Mouse (Mus musculus) spleen, postnatal 4 days (tissue): ENCODE data around the gene Slamf9.

ENCODE experiments used
- DNase-seq, 2 experiments: peaks; one replicate each; pipeline ENCODE4 v3.0.0; 2022; ENCODE audit warnings: low spot score in 2 of 2

The Slamf9 gene

GRCm38 (mm10) chr1:172513525-172514212, 38.5 kb downstream of the Slamf9 start:
- peak; percentile 62 to 79 for DNase-seq

DNA sequence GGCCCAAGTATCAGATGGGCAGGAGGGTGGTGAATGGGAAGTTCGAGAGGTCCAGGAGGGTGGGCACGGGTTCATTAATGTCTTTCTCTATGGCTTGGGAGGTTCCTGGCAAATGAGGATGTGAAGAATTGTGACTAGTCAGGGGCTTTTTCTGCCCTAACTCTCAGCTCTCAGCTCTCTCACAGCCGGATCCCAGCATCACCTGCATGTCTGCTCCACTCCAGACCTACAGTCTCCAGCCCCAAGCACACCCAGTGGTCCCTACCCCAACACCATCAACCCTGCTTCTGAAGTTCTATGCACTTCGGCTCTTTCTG, 39.0 kb downstream of the Slamf9 start:
- no peak for DNase-seq

GRCm38 (mm10) chr1:172514551-172515268, 39.6 kb downstream of the Slamf9 start:
- no peak for DNase-seq

GRCm38 (mm10) chr1:172515396-172515795, 40.2 kb downstream of the Slamf9 start:
- no peak for DNase-seq

DNA sequence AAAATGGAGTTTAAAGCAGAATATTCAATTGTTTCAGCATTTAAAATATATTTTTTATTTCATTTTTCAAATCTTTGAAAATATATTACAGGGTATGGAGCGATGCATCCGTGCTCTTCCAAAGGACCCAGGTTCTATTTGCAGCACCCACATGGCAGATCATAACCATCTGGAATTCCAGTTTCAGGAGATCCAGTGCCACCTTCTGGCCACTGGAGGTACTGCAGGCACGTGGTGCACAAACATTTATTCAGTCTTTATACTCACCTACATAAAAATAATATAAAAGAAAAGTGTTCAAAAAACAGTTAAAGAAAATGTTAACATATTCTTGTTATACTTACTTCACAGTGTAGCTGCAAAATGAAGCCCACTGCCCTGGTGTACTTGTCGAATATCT, 42.9 kb downstream of the Slamf9 start:
- no peak for DNase-seq

DNA sequence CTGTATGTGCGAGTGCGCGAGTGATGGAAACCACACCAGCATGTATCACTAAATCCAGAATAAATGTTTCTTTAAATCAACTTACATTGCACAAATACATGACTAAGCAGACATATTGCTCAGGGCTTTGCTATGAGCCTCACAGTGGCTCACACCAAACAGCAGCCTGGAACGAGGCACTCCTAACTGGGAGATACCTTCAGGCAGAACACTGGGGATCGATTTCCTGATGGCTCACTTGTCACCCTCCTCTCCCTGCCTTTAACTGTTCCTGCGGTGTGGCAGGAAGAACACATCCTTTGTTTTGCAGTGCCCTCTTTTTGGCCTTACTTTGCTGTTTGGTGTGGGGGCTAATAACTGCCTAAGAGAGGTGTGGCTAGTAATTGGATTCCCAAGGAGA, 44.5 kb downstream of the Slamf9 start:
- no peak for DNase-seq

DNA sequence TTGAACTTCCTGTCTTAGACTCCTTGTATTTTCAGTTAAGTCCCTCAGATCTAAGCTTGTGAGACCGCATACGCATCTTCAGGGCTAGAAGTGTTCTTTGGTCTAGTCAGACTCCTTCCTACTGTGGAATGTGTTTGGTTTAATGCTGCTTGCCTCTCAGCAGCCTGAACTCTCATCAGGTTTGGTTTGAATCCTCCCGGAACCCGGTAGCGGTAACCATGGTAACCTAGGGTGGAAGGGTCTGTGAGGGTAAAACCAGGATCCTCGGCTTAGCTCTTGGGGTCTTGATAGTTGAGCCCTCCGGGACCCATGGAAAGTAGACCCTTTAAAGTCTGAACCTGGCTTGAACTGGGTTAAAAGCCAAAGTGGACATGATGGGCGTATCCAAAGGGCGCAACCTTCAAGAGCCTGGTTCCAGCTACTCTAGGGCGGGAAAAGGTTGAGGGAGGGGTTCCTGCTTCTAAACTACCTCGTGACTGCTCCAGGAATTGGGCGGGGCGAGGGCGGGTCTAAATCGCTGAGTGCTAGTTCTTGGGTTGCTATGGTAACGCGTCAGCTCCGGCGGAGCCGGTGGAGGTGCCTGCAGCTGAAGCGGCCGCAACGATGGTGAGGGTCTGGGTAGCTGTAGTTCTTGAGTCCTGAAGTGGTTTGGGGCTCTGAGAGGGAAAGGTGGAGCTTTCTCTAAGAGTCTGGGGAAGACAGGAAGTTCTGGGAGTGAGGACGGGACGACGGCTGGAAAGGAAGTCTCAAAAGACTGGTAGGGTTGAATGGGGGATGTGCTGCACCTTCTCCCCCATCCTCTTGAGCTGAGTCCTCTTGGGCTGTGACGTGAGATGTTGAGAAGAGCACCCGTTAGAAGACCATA, 45.6 kb downstream of the Slamf9 start, which contains the start of gene Cfap45:
Gene Cfap45, plus strand, starts transcription at position 226 of the 865 bp plus-strand sequence.
- DNase-seq = peak in 1 of 2 experiments; percentile 65

DNA sequence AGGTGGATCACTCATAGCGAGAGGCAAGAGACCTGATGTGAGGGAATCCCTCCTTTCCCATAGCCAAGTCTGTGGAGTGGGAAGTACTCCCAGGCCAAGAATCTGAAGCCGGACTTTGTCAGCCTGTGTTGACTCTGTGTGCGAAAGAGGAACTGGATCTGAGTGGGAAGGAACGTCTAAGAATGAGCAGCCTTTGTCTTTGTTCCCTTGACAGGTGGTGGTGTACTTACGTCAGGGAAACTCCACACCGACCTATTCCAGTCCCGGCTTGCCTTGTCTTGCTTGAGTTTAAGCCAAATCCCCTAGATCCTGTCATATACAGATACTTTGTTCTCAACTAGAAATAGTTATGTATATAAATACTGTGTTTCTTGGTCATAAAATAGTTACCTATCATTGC, 47.4 kb downstream of the Slamf9 start:
- DNase-seq = no peak

- no peak for DNase-seq
Measured at GRCm38 (mm10) chr1:172523699-172524101, 48.5 kb downstream of the Slamf9 start.

DNA sequence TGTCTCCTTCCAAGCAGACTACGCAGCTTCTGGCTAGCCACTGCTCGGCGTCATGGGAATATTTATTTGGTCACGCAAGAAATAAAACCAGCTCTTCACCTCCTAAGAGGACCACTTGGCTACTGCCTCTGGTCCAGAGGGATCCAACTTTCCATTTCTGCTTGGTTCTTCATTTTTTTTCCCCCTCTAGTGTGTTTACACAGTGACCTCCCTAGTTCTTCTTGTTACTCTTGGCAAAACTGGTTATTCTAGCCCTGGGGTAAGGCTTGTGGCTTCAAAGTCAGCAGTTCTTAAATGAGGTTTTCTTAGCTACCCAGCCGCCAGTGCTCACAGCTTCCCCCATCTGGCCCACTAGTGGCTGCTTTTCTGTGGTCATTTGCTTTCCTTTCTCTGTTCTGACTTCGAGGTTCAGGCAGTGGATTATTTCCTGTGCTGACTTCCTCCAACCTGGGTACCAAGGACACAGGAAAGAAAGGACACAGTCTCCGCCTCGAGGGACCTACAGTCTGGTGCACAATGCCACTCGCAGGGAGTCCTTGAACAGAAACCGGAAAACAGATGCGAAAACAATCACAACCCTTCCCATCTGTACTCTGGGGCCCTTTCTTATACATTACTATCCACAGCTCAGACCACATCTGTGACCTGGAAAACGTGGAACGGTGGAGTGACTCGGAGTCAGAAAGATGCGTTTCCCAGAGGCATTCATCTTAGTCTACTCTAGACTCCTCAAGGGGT, 50.0 kb downstream of the Slamf9 start:
- DNase-seq = no peak

- no peak for DNase-seq
Measured at GRCm38 (mm10) chr1:172525971-172526370, 50.8 kb downstream of the Slamf9 start.

GRCm38 (mm10) chr1:172526380-172527081, 51.4 kb downstream of the Slamf9 start:
- DNase-seq = no peak

DNA sequence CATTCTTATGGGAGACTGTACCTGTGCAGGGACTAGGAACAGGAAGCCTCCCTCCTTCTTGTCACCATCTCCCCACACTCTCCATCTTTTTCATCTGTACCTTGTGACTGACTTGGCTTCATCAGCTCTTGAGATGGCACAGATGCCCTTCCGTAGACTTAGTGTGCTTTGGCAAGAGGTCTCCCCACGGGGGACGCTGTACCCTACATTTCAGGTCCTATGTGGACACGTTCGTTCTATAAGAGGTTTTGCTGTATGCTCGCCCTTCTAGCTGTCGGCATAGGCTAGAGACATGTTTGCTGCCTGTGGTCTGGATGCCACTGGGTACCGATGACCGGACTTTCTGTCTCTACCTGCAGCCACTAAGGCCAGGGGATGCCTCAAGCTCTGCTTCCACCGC, 52.3 kb downstream of the Slamf9 start:
- DNase-seq = no peak
